Mouse (Mus musculus): Measurements from ENCODE around the gene Gabrp.

Gene Gabrp

DNA sequence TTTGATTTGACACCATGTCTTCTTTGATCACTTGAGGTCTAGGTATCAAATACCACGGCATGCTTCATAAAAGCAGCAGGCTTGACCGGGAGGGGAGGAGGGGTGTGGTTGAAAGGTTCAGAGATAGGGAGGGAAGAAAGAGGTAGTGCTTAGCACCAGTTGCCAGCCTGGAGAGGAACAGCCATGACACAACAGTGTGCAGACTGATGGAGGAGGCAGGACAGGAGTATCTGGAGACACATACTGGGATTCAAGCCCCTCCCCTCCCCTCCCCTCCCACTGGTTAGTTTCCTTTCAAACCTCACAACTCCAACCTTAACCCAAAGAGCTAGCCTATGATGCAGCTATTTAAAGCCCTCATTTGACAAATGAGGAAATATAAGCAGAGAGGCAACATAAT is 49.2 kb downstream of the Gabrp start:
- DNase-seq (ENCODE audit: low read depth): no peak

GRCm38 (mm10) chr11:33513376-33513991 is 65.3 kb downstream of the Gabrp start, which contains the start of gene Ranbp17:
Gene Ranbp17, minus strand, starts transcription at chr11:33513746.
- peak; percentile 33 for DNase-seq (ENCODE audit: low read depth)

- peak; percentile 32 for DNase-seq (ENCODE audit: low read depth)
Measured at GRCm38 (mm10) chr11:33512854-33513375, 65.8 kb downstream of the Gabrp start.

DNA sequence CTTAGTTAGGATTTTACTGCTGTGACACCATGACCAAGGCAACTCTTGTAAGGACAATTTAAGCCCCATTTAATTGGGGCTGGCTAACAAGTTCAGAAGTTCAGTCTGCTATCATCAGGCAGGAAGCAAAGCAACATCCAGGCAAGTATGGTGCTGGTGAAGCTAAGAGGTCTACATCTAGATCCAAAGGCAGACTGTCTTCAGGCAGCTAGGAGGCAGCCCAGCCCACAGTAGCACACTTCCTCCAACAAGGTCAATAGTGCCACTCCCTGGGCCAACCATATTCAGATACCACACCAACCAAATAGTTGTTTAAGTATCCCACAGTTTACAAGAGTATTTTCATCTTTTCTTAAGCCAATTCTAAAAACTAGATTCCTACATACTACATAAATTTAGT is 69.4 kb downstream of the Gabrp start:
- no peak for DNase-seq (ENCODE audit: low read depth)
